Mouse (Mus musculus): ENCODE results near the gene Tspan14. TPM values are rescaled to one million over a fixed set of nuclear protein-coding genes. Genes with fewer than 3 reads are reported as not detected.

The Tspan14 gene
- total and polyA plus RNA-seq, 3 experiments, result 10.3 to 32.3 (median 23.4) TPM

- ATAC-seq (ENCODE audit: extremely low read depth, insufficient number of reproducible peaks, low FRiP score, poor library complexity, severe bottlenecking) (no peak), DNase-seq (ENCODE audit: low spot score) (no peak)
- H3K27me3 ChIP-seq (ENCODE audit: insufficient read depth, low read length), result peaks cover 6% of the 10 kb centered on the region; the same call in 1 of the 2 replicates
- H3K4me1 ChIP-seq (ENCODE audit: insufficient read depth, low read depth, low read length), result no peaks in the 10 kb centered on the region
- no peak overlapping the region for H3K4me3 ChIP-seq (ENCODE audit: low read depth, low read length)
- no peaks in the 10 kb centered on the region for H3K36me3 ChIP-seq (replicated peaks)
- no peaks in the 10 kb centered on the region for H3K9me3 ChIP-seq (replicated peaks)
- TF ChIP-seq GATA1 (IDR thresholded peaks at IDR 0.05; ENCODE audit: borderline replicate concordance, low read length) (no peak), GATA2 (IDR thresholded peaks at IDR 0.05; ENCODE audit: borderline replicate concordance, low read depth, low read length) (no peak), CTCF (IDR thresholded peaks at IDR 0.05; ENCODE audit: low read depth, low read length) (no peak), POLR2AphosphoS5 (IDR thresholded peaks at IDR 0.05; ENCODE audit: insufficient replicate concordance, low read depth, low read length) (no peak), TAL1 (conservative IDR thresholded peaks at IDR 0.05; ENCODE audit: low read depth, low read length) (no peak)
These were observed 101.6 kb downstream of the Tspan14 start for GRCm38 (mm10) chr14:40864811-40865514.

- Histone ChIP-seq H3K4me3 (ENCODE audit: low read depth, low read length) (no peak overlapping the region), H3K9me3 (replicated peaks) (no peaks in the 10 kb centered on the region), H3K36me3 (replicated peaks) (no peaks in the 10 kb centered on the region), H3K4me1 (ENCODE audit: insufficient read depth, low read depth, low read length) (no peaks in the 10 kb centered on the region), H3K27me3 (ENCODE audit: insufficient read depth, low read length) (peaks cover 6% of the 10 kb centered on the region; the same call in 1 of the 2 replicates)
- ATAC-seq (ENCODE audit: extremely low read depth, insufficient number of reproducible peaks, low FRiP score, poor library complexity, severe bottlenecking), result no peak
- no peak for DNase-seq (ENCODE audit: low spot score)
- TF ChIP-seq TAL1 (conservative IDR thresholded peaks at IDR 0.05; ENCODE audit: low read depth, low read length), result no peak
- no peak for TF ChIP-seq GATA1 (IDR thresholded peaks at IDR 0.05; ENCODE audit: borderline replicate concordance, low read length)
- TF ChIP-seq GATA2 (IDR thresholded peaks at IDR 0.05; ENCODE audit: borderline replicate concordance, low read depth, low read length), result no peak
- TF ChIP-seq CTCF (IDR thresholded peaks at IDR 0.05; ENCODE audit: low read depth, low read length), result no peak
- no peak for TF ChIP-seq POLR2AphosphoS5 (IDR thresholded peaks at IDR 0.05; ENCODE audit: insufficient replicate concordance, low read depth, low read length)
These were observed 102.9 kb downstream of the Tspan14 start for GRCm38 (mm10) chr14:40863659-40864058.

GRCm38 (mm10) chr14:40863022-40863421 is 103.6 kb downstream of the Tspan14 start:
- DNase-seq (ENCODE audit: low spot score), result no peak
- Histone ChIP-seq H3K9me3 (replicated peaks) (no peaks in the 10 kb centered on the region), H3K27me3 (ENCODE audit: insufficient read depth, low read length) (peaks cover 6% of the 10 kb centered on the region; the same call in 1 of the 2 replicates), H3K4me1 (ENCODE audit: insufficient read depth, low read depth, low read length) (no peaks in the 10 kb centered on the region), H3K4me3 (ENCODE audit: low read depth, low read length) (no peak overlapping the region), H3K36me3 (replicated peaks) (no peaks in the 10 kb centered on the region)
- no peak for ATAC-seq (ENCODE audit: extremely low read depth, insufficient number of reproducible peaks, low FRiP score, poor library complexity, severe bottlenecking)
- TF ChIP-seq GATA1 (IDR thresholded peaks at IDR 0.05; ENCODE audit: borderline replicate concordance, low read length) (no peak), POLR2AphosphoS5 (IDR thresholded peaks at IDR 0.05; ENCODE audit: insufficient replicate concordance, low read depth, low read length) (no peak), CTCF (IDR thresholded peaks at IDR 0.05; ENCODE audit: low read depth, low read length) (no peak), TAL1 (conservative IDR thresholded peaks at IDR 0.05; ENCODE audit: low read depth, low read length) (no peak), GATA2 (IDR thresholded peaks at IDR 0.05; ENCODE audit: borderline replicate concordance, low read depth, low read length) (no peak)

Other genes starting within 250 kb of the Tspan14 start
- gene Sh2d4b, start 73.5 kb downstream of the Tspan14 start, total RNA-seq (2014; fragmentation: Nextera tagmentation), result not detected in 2 replicates
- gene Sh2d4b, start 73.5 kb downstream of the Tspan14 start, total RNA-seq (2017), result 0.12 and 0.27 TPM in 2 replicates
- 0.06 and 0.07 TPM in 2 replicates for gene Sh2d4b, start 73.5 kb downstream of the Tspan14 start, polyA plus RNA-seq (2012)
- gene Fam213a, start 47.0 kb upstream of the Tspan14 start, total RNA-seq (2014; fragmentation: Nextera tagmentation), result 101 and 113 TPM in 2 replicates
- 57.9 and 59.7 TPM in 2 replicates for gene Fam213a, start 47.0 kb upstream of the Tspan14 start, total RNA-seq (2017)
- gene Fam213a, start 47.0 kb upstream of the Tspan14 start, polyA plus RNA-seq (2012), result 9.4 and 12.5 TPM in 2 replicates
- gene Dydc2, start 102.4 kb upstream of the Tspan14 start, total RNA-seq (2014; fragmentation: Nextera tagmentation), result not detected in 2 replicates
- gene Dydc2, start 102.4 kb upstream of the Tspan14 start, total RNA-seq (2017), result not detected in 2 replicates
- not detected in 2 replicates for gene Dydc2, start 102.4 kb upstream of the Tspan14 start, polyA plus RNA-seq (2012)
- not detected in 2 replicates for gene Dydc1, start 106.1 kb upstream of the Tspan14 start, total RNA-seq (2014; fragmentation: Nextera tagmentation)
- gene Dydc1, start 106.1 kb upstream of the Tspan14 start, total RNA-seq (2017), result not detected in 2 replicates
- gene Dydc1, start 106.1 kb upstream of the Tspan14 start, polyA plus RNA-seq (2012), result not detected in 2 replicates
- gene Mat1a, start 138.2 kb upstream of the Tspan14 start, total RNA-seq (2014; fragmentation: Nextera tagmentation), result not detected in 2 replicates
- 0.06 and 0.11 TPM in 2 replicates for gene Mat1a, start 138.2 kb upstream of the Tspan14 start, total RNA-seq (2017)
- not detected in 2 replicates for gene Mat1a, start 138.2 kb upstream of the Tspan14 start, polyA plus RNA-seq (2012)
- not detected in 2 replicates for gene Sftpa1, start 165.0 kb upstream of the Tspan14 start, total RNA-seq (2014; fragmentation: Nextera tagmentation)
- gene Sftpa1, start 165.0 kb upstream of the Tspan14 start, total RNA-seq (2017), result 0.22 TPM in 1 of 2 replicates, not detected in the other
- not detected in 2 replicates for gene Sftpa1, start 165.0 kb upstream of the Tspan14 start, polyA plus RNA-seq (2012)
- not detected in 2 replicates for gene Mbl1, start 184.7 kb upstream of the Tspan14 start, total RNA-seq (2014; fragmentation: Nextera tagmentation)
- 0.60 TPM in 1 of 2 replicates, not detected in the other for gene Mbl1, start 184.7 kb upstream of the Tspan14 start, total RNA-seq (2017)
- gene Mbl1, start 184.7 kb upstream of the Tspan14 start, polyA plus RNA-seq (2012), result not detected in 2 replicates
- not detected in 2 replicates for gene Sftpd, start 218.3 kb upstream of the Tspan14 start, total RNA-seq (2014; fragmentation: Nextera tagmentation)
- gene Sftpd, start 218.3 kb upstream of the Tspan14 start, total RNA-seq (2017), result 0.06 and 0.22 TPM in 2 replicates
- not detected in 2 replicates for gene Sftpd, start 218.3 kb upstream of the Tspan14 start, polyA plus RNA-seq (2012)